Mouse (Mus musculus) layer of hippocampus, postnatal 14 days (tissue): ENCODE data around the gene D630003M21Rik. TPM values are rescaled to one million over a fixed set of nuclear protein-coding genes. Genes with fewer than 3 reads are reported as not detected.

ENCODE experiments used
- DNase-seq, 2 experiments: peaks; one replicate each; pipeline ENCODE4 v3.0.0; 2021 to 2022; ENCODE audit warnings: low spot score in 2 of 2, mixed read lengths in 1 of 2
- total RNA-seq, 2 experiments: library from RNA; stranded (reverse); gene quantifications; 2 replicates each; pipeline ENCODE4 v1.2.3; 2021

D630003M21Rik gene
- total RNA-seq, 2 experiments from 2014 or later, result 4.7 to 4.9 TPM

DNA sequence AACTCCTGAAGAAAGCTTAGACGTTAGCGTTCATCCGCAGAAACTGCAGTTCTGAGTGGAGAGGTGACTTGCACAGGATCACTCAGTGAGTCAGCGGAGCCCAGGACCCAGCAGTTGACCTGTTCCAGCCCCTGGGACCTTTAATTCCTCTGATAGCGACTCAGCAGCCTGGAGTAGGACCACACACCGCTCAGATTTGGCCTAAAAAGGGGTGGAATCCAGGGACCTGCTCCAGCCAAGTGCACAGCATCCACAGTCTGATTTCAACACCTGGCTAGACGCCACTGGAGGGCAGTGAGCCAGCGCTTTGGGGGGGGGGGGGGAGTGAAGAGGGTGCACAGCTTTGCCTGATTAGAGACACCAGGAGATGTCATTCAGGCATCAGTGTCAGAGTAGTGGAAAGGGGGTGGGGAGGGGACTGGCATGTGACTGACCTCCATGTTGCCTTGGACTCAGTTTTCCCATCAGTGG is 60.2 kb downstream of the D630003M21Rik start:
- DNase-seq, result no peak

DNA sequence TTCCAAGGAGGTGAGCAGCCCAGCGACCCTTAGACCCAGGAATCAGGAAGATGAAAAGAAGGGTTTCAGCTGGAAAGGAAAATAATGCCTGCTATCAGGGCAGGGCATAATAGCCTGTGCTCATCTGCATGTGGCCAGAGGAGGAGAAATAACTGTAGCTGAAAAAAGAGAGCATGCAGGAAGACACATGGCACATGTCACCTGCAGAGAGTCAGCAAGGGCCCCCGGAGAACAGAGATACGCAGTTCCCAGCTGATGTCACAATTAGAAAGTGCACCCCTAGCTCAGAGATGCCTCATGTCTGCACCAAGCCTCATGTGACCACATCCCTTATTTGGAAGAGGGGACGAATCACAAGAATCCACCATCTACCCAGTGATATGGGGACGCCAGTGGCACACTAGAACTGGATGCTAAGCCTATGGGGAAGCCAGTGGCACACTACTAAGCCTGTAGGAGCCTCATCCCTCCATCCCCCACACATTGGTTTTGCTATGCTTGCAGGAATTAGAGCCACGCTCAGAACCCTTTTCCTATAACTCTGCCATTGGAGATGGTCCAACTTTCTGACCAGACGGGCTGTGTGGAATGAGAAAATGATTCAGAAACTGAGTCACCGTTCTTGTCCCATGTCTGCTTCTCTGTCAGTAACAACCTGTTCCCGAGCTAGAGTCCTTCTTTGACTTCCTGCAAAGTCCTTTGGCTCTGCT is 61.4 kb downstream of the D630003M21Rik start:
- no peak for DNase-seq

DNA sequence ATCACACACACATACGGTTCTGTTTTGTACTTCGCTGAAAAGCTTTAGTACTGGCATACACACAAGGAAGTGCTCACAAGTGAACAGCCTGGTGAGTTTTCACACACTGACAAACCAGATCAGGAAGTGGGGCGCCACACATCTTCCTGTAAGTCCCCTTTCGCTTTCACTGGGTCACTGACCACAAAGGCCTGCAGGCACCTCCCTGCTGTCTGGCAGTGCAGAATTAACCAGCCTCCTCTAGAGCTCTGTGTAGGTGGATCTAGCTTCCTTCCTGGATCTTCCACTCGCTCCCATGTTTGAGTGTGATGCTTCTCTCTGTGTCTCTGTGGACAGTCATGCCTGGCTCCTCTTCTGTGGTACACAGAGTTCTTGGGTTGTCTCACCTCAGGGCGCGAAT is 62.4 kb downstream of the D630003M21Rik start:
- DNase-seq, result no peak

DNA sequence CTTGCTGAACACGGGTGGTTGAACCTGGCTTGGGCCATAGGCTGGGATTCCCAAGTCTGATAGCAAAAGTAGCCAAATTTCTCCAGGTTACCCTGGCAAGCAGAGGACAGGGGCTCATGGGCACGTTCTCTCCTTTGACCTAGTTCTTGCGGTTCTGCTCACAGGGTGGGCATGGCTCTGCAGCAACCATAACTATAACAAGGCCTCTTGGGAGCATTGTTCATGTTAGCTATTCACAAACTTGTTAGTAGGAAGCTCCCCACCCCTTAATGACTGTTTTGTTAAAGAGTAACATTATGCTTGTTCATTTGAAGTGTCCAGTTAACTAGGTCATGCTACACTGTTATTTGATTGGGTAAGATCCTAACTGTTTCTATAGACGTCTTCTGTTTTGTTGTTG is 63.2 kb downstream of the D630003M21Rik start:
- no peak for DNase-seq

GRCm38 (mm10) chr2:158163034-158163433 is 66.0 kb downstream of the D630003M21Rik start:
- DNase-seq, result no peak

DNA sequence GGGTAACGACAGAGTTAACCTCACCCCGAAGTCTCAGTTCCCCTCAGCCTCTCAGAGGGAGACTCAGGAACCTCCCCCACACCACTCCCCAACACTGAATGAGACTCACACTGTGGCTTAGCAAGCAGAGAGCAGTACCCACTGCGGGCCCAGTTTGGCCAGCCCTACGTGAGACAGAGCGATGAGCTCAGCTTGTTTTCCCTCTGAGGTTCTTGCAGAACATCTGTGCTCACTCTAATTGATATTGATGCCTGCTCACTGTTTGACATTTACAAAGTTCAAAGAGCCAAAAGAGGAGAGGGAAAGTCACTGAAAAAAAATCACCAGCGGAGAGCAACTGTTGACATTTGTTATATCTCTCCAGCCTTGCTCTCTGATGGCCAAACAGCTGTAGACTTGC is 67.3 kb downstream of the D630003M21Rik start:
- DNase-seq, result no peak

DNA sequence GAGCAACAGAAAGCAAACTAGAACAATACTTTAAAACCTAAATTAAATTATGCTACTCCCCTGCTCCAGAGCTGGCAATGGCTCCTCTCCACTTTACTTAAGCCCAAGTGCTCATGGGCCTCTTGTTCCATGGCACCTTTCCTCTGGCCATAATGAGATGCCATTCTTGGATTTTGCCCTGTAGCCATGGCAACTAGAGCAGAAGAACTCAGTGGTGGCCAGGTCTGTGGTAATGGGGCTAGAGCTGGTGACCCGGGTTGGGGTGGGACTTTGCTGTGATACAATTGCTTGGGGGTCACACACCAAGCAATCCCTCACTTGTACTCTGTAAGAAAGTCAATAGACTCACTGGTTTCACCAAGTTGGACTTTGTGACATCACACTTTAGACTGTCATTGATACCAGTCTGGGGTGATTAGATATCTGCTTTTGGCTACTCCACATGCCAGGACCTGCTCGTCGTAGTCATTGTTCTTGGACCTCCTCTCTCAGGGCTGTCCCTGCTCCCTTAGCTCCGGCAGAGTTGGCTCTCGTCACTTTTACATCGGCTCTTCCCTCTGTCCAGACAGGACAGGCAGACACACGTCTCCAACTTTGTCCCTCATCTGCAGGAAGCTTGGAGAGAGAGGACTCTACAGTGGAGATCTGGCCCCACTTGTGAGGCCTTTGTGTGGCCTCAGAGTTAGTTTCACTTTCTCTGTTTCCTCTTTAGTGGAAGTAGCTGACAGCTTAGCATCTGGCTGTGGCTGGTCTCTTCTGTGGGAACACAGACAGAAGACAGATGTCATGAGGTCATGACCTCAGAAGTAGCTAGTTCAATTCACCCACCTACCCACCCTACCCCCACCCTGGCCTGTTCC is 69.4 kb downstream of the D630003M21Rik start:
- DNase-seq, result no peak

DNA sequence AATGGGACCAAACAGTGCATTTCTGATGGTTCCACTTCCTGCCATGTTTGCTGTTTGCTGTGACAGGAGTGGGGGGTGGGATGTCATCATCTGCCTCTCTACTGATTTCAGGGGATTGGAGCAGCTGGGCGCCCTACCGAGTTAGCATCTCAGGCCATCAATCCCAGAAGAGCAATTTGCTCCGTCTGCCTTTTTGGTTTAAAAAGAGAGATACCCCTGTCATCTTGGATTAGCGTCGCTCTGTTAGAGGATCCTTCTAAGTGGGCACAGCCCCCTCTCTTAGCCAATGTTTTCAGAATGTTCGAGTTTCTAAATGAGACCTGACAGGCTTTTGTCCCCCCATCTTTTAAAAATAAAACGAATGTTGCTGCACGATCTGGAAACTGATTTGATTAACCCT is 71.4 kb downstream of the D630003M21Rik start:
- DNase-seq, result no peak

DNA sequence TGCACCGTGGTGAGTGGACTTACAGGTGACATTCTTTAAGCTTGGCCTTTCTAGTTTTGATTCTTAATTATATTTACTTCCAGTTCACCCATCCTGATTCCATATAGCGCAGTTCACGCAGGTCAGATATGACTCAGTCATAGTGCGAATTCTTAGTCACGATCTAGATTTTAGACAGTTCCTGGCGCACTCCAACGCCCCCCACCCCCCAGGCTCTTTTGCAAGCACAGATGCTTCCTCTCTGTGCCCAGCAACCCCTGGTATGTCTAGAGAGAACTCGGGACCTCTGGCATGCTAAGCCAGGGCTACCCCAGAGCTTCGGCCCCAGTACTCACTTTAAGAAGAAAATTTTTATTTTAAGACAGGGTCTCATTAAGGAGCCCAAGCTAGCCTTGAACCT is 72.5 kb downstream of the D630003M21Rik start:
- DNase-seq, result no peak

DNA sequence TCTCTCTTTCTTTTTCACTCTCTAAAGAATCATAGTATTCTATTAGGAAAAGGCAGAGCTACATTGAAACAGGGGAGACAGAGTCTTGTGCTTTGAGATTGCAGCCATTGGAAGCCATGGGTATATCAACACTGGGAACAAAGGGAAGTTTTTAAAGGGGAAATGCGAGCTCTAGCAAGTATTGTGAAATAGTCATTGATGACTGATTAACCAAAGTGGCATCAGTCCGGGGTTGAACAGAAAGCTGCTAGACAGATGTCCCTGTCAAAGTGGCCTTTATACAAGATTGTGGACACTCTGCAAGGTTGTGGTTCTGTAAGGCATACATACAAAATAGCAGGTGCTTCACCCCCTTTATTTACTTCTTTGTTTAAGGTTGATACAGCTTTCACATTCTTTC is 73.4 kb downstream of the D630003M21Rik start:
- DNase-seq, result no peak

GRCm38 (mm10) chr2:158155101-158155500 is 73.9 kb downstream of the D630003M21Rik start:
- DNase-seq, result no peak

DNA sequence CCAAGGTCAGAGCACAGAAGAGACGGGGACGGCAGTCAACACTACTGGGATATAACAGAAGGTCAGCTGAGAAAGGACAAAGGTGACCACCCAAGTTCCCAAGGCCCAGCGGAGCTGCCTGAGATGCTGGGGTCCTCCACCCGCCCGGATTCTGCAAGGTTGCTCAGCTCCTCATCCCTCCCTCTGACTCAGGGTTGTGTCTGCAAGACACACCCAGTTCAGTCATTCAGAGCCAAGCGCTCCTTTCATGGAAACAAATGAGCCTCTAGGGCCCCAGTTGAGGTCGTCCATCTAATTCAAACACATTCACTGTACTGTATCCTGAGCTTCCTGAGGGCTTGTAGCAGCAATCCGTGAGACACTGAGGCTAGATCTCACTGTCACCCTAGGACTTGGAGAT is 74.4 kb downstream of the D630003M21Rik start:
- no peak for DNase-seq

GRCm38 (mm10) chr2:158153728-158154343 is 75.2 kb downstream of the D630003M21Rik start:
- DNase-seq, result no peak

- no peak for DNase-seq
These were observed 76.2 kb downstream of the D630003M21Rik start for GRCm38 (mm10) chr2:158152685-158153309.

GRCm38 (mm10) chr2:158151077-158151476 is 77.9 kb downstream of the D630003M21Rik start:
- DNase-seq, result no peak

GRCm38 (mm10) chr2:158146971-158147370 is 82.1 kb downstream of the D630003M21Rik start:
- no peak for DNase-seq

- peak; percentile 64 to 69 for DNase-seq
These were observed 82.8 kb downstream of the D630003M21Rik start, which contains the start of gene Tgm2 for GRCm38 (mm10) chr2:158146223-158146622. Tgm2 (minus strand) TSS chr2:158146436.

DNA sequence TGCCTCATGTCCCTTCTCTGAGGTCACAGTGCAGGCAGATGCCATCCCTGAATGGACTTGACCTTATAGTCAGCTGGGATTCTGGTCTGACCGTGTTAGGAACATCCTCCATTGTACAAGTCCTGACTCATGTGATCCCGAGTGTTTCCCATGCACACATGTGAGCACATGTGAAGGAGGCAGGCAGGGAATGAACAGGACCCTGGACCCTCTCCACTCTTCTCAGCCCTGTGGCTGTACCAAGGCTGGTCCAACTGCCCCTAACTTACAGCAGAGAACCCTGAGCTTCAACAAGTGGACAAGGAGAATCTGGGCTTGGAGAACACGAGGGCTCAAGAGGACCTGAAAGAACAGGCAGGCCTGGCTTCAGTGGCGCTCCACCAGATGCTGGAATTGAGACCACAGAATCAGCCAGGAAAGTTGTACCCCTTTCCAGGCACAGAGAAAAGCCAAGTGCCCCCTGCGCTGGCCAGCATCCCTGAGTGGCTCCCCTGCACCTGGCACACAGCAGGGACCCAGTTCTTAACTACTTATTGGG is 83.4 kb downstream of the D630003M21Rik start:
- no peak for DNase-seq

DNA sequence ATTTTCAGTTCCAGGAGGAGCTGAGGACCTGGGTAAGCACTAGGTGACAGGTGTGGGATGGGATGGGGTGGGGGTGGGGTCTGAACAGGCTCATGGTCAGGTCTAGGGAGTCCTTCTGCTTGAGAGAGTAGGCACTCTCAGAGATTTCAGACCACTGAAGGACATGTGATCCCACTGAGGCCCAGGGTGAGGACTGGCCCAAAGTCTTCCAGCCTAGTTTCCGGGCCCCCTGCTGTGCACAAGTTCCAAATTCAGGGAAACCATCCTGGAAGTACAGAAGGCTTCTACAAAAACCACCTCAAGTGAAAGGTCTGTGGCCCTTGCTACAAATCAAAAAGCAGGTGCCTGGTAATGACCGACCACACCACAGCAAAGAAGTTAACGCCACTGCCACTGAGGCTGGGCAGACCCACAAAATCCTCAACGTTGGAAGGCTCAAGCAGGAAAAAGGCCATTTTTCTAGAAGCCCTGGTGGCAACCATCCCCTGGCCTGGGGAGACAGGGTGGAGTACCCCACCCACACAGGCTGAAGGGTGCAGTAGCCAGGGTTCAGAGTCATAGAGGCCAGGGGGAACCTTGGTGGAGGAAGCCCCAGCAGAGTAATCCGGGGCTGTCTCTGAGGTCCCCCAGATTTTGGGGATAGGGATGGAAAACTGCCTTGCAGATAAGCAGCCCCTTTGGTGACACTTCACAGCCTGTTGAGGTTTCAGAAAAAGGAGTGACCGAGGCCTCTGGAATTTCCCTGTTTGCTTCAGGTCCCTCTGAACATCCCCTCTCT is 84.1 kb downstream of the D630003M21Rik start:
- no peak for DNase-seq

GRCm38 (mm10) chr2:158144263-158144662 is 84.8 kb downstream of the D630003M21Rik start:
- DNase-seq, result no peak
